Mouse (Mus musculus): ENCODE measurements around the gene Gm44805. TPM values are rescaled to one million over a fixed set of nuclear protein-coding genes. Genes with fewer than 3 reads are reported as not detected.
A peak's percentile ranks its signal among the peaks of the same experiment; 100 is the strongest.

The Gm44805 gene
- total RNA-seq, 2 experiments from 2014 or later, result not detected

- peak; percentile 84 for ATAC-seq (replicated peaks; ENCODE audit: poor library complexity)
These were observed 2.6 kb upstream of the Gm44805 start for GRCm38 (mm10) chr7:19683771-19684201.

- no peak for ATAC-seq (replicated peaks; ENCODE audit: poor library complexity)
These were observed 1.8 kb upstream of the Gm44805 start for GRCm38 (mm10) chr7:19682979-19683378.

GRCm38 (mm10) chr7:19680702-19681101 lies 521 bp downstream of the Gm44805 start:
- no peak for ATAC-seq (replicated peaks; ENCODE audit: poor library complexity)

- ATAC-seq (replicated peaks; ENCODE audit: poor library complexity), result no peak
These were observed 2.3 kb downstream of the Gm44805 start for GRCm38 (mm10) chr7:19678901-19679300.

GRCm38 (mm10) chr7:19677872-19678271 lies 3.4 kb downstream of the Gm44805 start, which contains the start of gene Apoc2:
Apoc2 (minus strand) TSS chr7:19677941.
- ATAC-seq (replicated peaks; ENCODE audit: poor library complexity), result no peak

- no peak for ATAC-seq (replicated peaks; ENCODE audit: poor library complexity)
These were observed 4.6 kb downstream of the Gm44805 start for GRCm38 (mm10) chr7:19676662-19677061.

GRCm38 (mm10) chr7:19675824-19676223 lies 5.4 kb downstream of the Gm44805 start:
- ATAC-seq (replicated peaks; ENCODE audit: poor library complexity), result peak; percentile 81

GRCm38 (mm10) chr7:19673083-19673699 lies 8.0 kb downstream of the Gm44805 start:
- ATAC-seq (replicated peaks; ENCODE audit: poor library complexity), result no peak

- ATAC-seq (replicated peaks; ENCODE audit: poor library complexity), result no peak
These were observed 9.7 kb downstream of the Gm44805 start for GRCm38 (mm10) chr7:19671511-19671910.

GRCm38 (mm10) chr7:19668947-19669721 lies 12.1 kb downstream of the Gm44805 start:
- peak; percentile 60 for ATAC-seq (replicated peaks; ENCODE audit: poor library complexity)

GRCm38 (mm10) chr7:19667434-19667833 lies 13.8 kb downstream of the Gm44805 start:
- ATAC-seq (replicated peaks; ENCODE audit: poor library complexity), result no peak

GRCm38 (mm10) chr7:19666750-19667149 lies 14.5 kb downstream of the Gm44805 start:
- ATAC-seq (replicated peaks; ENCODE audit: poor library complexity), result no peak

GRCm38 (mm10) chr7:19664955-19665841 lies 16.0 kb downstream of the Gm44805 start, which contains the start of gene Clptm1:
Clptm1 (minus strand) TSS chr7:19665033.
- ATAC-seq (replicated peaks; ENCODE audit: poor library complexity), result peak; percentile 79

- no peak for ATAC-seq (replicated peaks; ENCODE audit: poor library complexity)
These were observed 16.7 kb downstream of the Gm44805 start for GRCm38 (mm10) chr7:19664455-19664954.

GRCm38 (mm10) chr7:19663940-19664339 lies 17.3 kb downstream of the Gm44805 start:
- no peak for ATAC-seq (replicated peaks; ENCODE audit: poor library complexity)

GRCm38 (mm10) chr7:19652614-19653013 lies 28.6 kb downstream of the Gm44805 start:
- no peak for ATAC-seq (replicated peaks; ENCODE audit: poor library complexity)

- ATAC-seq (replicated peaks; ENCODE audit: poor library complexity), result 0 out of 2 replicates have a peak, but pooled peaks have one; percentile 20
These were observed 30.0 kb downstream of the Gm44805 start for GRCm38 (mm10) chr7:19651063-19651786.

GRCm38 (mm10) chr7:19641223-19641622 lies 40.0 kb downstream of the Gm44805 start:
- ATAC-seq (replicated peaks; ENCODE audit: poor library complexity), result no peak

- no peak for ATAC-seq (replicated peaks; ENCODE audit: poor library complexity)
These were observed 46.0 kb downstream of the Gm44805 start for GRCm38 (mm10) chr7:19635074-19635827.
